Mouse (Mus musculus) ES-Bruce4 (cell line): ENCODE results near the gene Rassf3.

Experiments used
- CTCF ChIP-seq: IDR thresholded peaks from one replicate; pipeline ENCODE4 v1.8.1; 2011; ENCODE audit warnings: low read depth, low read length
- POLR2A ChIP-seq: IDR thresholded peaks from one replicate; pipeline ENCODE4 v1.8.1; 2011; ENCODE audit warnings: low read length; ENCODE audit not compliant: insufficient read depth

DNA sequence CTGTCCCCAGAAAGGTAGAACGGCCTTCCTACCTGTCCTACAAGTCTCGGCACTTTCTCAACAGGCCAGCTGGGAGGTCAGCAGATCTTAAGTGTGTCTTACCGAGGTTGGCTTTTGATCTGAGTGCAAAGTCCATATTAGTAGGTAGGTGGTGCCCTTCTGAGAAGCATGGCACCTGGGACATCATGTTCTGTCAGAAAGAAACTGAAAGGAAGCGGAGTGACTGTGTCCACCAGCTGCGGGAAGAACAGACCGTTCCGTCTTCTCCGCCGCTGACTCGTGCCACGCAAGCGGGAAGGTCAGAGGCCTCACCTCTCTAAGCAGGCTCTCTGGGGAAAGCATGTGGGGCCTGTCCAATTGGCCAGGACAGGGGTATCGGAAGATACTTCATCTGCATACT is 91.4 kb downstream of the Rassf3 start:
- TF ChIP-seq CTCF, result no peak
- no peak for TF ChIP-seq POLR2A
